Mouse (Mus musculus) neural tube, embryonic 13.5 days (tissue): ENCODE results near the gene Phc1. TPM values are rescaled to one million over a fixed set of nuclear protein-coding genes. Genes with fewer than 3 reads are reported as not detected.

Source experiments
- ATAC-seq: fragments of 200-750 bp; cut with Nextera tagmentation; 2 replicates; pipeline ENCODE4 v1.8.0; 2017; ENCODE audit warnings: low read depth, mild to moderate bottlenecking, moderate TSS enrichment, moderate library complexity
- H3K27ac ChIP-seq: fragments of 300-500 bp; sonication (generic); replicated peaks from 2 replicates; pipeline ENCODE4 v1.5.1; 2015; ENCODE audit warnings: moderate library complexity, mild to moderate bottlenecking, inconsistent platforms
- H3K27me3 ChIP-seq: fragments of 300-500 bp; sonication (generic); 2 replicates; pipeline ENCODE4 v1.6.1; 2015; ENCODE audit warnings: mild to moderate bottlenecking, inconsistent platforms
- H3K36me3 ChIP-seq: fragments of 300-500 bp; sonication (generic); 2 replicates; pipeline ENCODE4 v1.6.1; 2015; ENCODE audit warnings: mild to moderate bottlenecking, inconsistent platforms
- H3K4me1 ChIP-seq: fragments of 300-500 bp; sonication (generic); replicated peaks from 2 replicates; pipeline ENCODE4 v1.6.1; 2015; ENCODE audit warnings: inconsistent platforms
- H3K4me2 ChIP-seq: fragments of 300-500 bp; sonication (generic); 2 replicates; pipeline ENCODE4 v1.6.1; 2015; ENCODE audit warnings: inconsistent platforms, mild to moderate bottlenecking, moderate library complexity
- H3K4me3 ChIP-seq: fragments of 300-500 bp; sonication (generic); 2 replicates; pipeline ENCODE4 v1.5.1; 2015; ENCODE audit warnings: mild to moderate bottlenecking, inconsistent platforms
- H3K9ac ChIP-seq: fragments of 300-500 bp; sonication (generic); 2 replicates; pipeline ENCODE4 v1.6.1; 2015; ENCODE audit warnings: moderate library complexity, mild to moderate bottlenecking, inconsistent platforms
- H3K9me3 ChIP-seq: fragments of 300-500 bp; sonication (generic); 2 replicates; pipeline ENCODE4 v1.6.1; 2016; ENCODE audit warnings: inconsistent platforms
- WGBS: fragments of 180-500 bp; shearing (Covaris S2); methylation state at CpG from one replicate; pipeline ENCODE4 v1.1.7; 2015; 5-methylcytosine and 5-hydroxymethylcytosine counted together
- polyA plus RNA-seq: library from polyadenylated mRNA; unstranded; fragments of >200 nt; fragmentation: Nextera tagmentation; extraction: Ambion mirVana; gene quantifications from 2 replicates; pipeline ENCODE4 v1.2.1, GENCODE M21; 2015

Gene Phc1
- polyA plus RNA-seq, 1 experiment from 2014 or later = 34.4 TPM

GRCm38 (mm10) chr6:122268561-122268960, 71.8 kb downstream of the Phc1 start:
- 64% methylated on average over 3 of the region's 3 CpGs for WGBS
- no peaks in the 10 kb centered on the region for H3K36me3 ChIP-seq
- no peaks in the 10 kb centered on the region for H3K4me1 ChIP-seq
- no peaks in the 10 kb centered on the region for H3K27me3 ChIP-seq
- no peak overlapping the region for H3K4me3 ChIP-seq
- no peak for ATAC-seq
- H3K9ac ChIP-seq = no peak overlapping the region
- no peaks in the 10 kb centered on the region for H3K9me3 ChIP-seq
- H3K4me2 ChIP-seq = no peak overlapping the region
- H3K27ac ChIP-seq = no peak overlapping the region

Other genes starting within 250 kb of the Phc1 start
- 0.21 and 0.63 TPM in 2 replicates for gene Klrg1, start 57.7 kb downstream of the Phc1 start, polyA plus RNA-seq
- gene M6pr, start 31.8 kb downstream of the Phc1 start, polyA plus RNA-seq = 59.9 and 66.1 TPM in 2 replicates
- 90.9 and 95.0 TPM in 2 replicates for gene Rimklb, start 158.2 kb upstream of the Phc1 start, polyA plus RNA-seq
- 2.8 and 4.0 TPM in 2 replicates for gene Mfap5, start 165.3 kb upstream of the Phc1 start, polyA plus RNA-seq
- 0.45 TPM in 2 replicates for gene Aicda, start 213.2 kb upstream of the Phc1 start, polyA plus RNA-seq